Mouse (Mus musculus): ENCODE measurements at regions not wholly inside any gene's neighbourhood (a gene's known extent, or its start where the extent isn't known, plus 50 kb on each side); places are given as distances from the start of the nearest gene placed in this dataset.

- H3K27ac ChIP-seq (ENCODE audit: control insufficient read depth, insufficient read depth, low read depth, low read length): no peak overlapping the region
- no peak for TF ChIP-seq POLR2A (IDR thresholded peaks at IDR 0.05; ENCODE audit: control insufficient read depth, low read depth, low read length)
- TF ChIP-seq CTCF (IDR thresholded peaks at IDR 0.05; ENCODE audit: control insufficient read depth, insufficient read depth, insufficient replicate concordance, low read depth, low read length): no peak
- no peaks in the 10 kb centered on the region for H3K36me3 ChIP-seq (ENCODE audit: control insufficient read depth, insufficient read depth, low read length)
These were observed 67.5 kb upstream of the Tcf21 start for GRCm38 (mm10) chr10:22887451-22887850.

DNA sequence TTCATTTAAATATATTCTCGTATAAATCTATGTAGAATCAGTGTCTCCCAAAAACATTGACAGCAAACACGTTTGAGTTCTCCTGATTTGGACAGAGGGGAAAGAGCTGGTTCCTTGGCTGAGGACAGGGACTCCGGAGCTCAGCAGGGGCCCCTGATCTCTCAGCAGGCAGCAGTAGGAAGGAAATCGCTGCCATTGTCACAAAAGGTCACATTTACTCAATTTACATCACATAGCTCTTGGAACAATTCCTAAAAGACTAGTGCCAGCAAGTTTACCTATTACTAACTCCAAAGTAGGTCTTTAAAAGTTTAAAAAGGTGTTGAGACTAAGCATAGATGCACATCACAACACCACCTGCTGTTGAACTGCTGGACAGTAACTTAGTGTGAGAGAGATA, 59.7 kb upstream of the Tcf21 start:
- H3K4me3 ChIP-seq (ENCODE audit: control insufficient read depth, low read depth, low read length): no peak overlapping the region
- H3K4me1 ChIP-seq (ENCODE audit: control insufficient read depth, insufficient read depth, low read length): no peaks in the 10 kb centered on the region
- H3K27me3 ChIP-seq (ENCODE audit: control insufficient read depth, insufficient read depth, low read length): no peaks in the 10 kb centered on the region
- no peak overlapping the region for H3K27ac ChIP-seq (ENCODE audit: control insufficient read depth, insufficient read depth, low read depth, low read length)
- TF ChIP-seq POLR2A (IDR thresholded peaks at IDR 0.05; ENCODE audit: control insufficient read depth, low read depth, low read length) (no peak), CTCF (IDR thresholded peaks at IDR 0.05; ENCODE audit: control insufficient read depth, insufficient read depth, insufficient replicate concordance, low read depth, low read length) (no peak)
- H3K36me3 ChIP-seq (ENCODE audit: control insufficient read depth, insufficient read depth, low read length): no peaks in the 10 kb centered on the region

More at GRCm38 (mm10) chr10:22887451-22887850, 67.5 kb upstream of the Tcf21 start:
- no peaks in the 10 kb centered on the region for H3K4me1 ChIP-seq (ENCODE audit: control insufficient read depth, insufficient read depth, low read length)
- H3K4me3 ChIP-seq (ENCODE audit: control insufficient read depth, low read depth, low read length): no peak overlapping the region
- H3K27me3 ChIP-seq (ENCODE audit: control insufficient read depth, insufficient read depth, low read length): no peaks in the 10 kb centered on the region

DNA sequence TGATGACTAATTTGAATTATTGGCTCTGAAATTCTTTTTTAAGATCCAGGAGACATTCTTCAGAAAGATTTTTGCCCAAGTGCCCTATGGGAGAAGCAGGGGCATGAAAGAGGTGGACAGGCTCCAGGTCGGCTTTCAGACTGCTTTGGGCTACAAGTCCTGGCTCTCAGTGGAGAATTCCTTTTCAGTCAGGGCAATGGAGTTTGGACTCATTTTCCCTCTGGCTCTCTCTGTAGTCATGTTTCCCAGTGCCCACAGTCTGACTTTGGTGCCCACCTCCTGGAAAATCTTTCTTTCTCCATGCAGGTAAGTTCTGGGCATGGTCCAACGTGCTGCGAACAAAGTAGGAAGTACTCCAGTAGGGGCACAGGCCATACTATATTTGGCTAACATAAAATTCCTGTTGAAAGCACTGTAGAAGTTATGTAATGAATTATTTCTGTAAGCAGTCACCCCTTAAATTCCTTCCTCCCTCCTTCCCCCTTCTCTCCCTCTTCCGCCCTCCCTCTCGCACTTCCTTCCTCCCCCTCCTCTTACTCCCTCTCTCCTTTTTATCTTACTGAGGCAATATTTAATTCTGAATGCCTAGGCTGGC, 57.7 kb upstream of the Tcf21 start:
- Histone ChIP-seq H3K27ac (ENCODE audit: control insufficient read depth, insufficient read depth, low read depth, low read length) (no peak overlapping the region), H3K27me3 (ENCODE audit: control insufficient read depth, insufficient read depth, low read length) (no peaks in the 10 kb centered on the region), H3K36me3 (ENCODE audit: control insufficient read depth, insufficient read depth, low read length) (no peaks in the 10 kb centered on the region), H3K4me3 (ENCODE audit: control insufficient read depth, low read depth, low read length) (no peak overlapping the region), H3K4me1 (ENCODE audit: control insufficient read depth, insufficient read depth, low read length) (no peaks in the 10 kb centered on the region)
- TF ChIP-seq POLR2A (IDR thresholded peaks at IDR 0.05; ENCODE audit: control insufficient read depth, low read depth, low read length): no peak
- TF ChIP-seq CTCF (IDR thresholded peaks at IDR 0.05; ENCODE audit: control insufficient read depth, insufficient read depth, insufficient replicate concordance, low read depth, low read length): no peak

DNA sequence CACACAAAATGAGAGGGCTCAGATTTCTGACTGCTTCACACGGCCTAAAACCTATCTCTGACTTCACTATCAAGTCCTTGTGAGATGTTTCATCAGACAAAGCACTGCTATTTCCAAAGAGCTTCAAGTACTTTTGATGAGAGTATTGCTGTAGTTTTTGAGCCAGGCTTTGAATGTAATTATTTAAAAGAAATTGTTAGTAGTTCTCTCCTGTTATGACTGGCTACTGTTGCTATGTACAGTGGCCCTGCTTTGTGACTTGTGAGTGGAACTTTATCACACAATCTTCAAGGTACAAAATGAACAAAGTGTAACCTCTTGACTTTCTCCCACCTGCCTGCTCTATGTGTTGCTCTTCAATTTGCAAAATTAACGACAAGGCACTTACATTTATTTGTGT, 57.1 kb upstream of the Tcf21 start:
- no peak for TF ChIP-seq CTCF (IDR thresholded peaks at IDR 0.05; ENCODE audit: control insufficient read depth, insufficient read depth, insufficient replicate concordance, low read depth, low read length)
- no peak for TF ChIP-seq POLR2A (IDR thresholded peaks at IDR 0.05; ENCODE audit: control insufficient read depth, low read depth, low read length)
- Histone ChIP-seq H3K27ac (ENCODE audit: control insufficient read depth, insufficient read depth, low read depth, low read length) (no peak overlapping the region), H3K4me3 (ENCODE audit: control insufficient read depth, low read depth, low read length) (no peak overlapping the region), H3K27me3 (ENCODE audit: control insufficient read depth, insufficient read depth, low read length) (no peaks in the 10 kb centered on the region), H3K36me3 (ENCODE audit: control insufficient read depth, insufficient read depth, low read length) (no peaks in the 10 kb centered on the region), H3K4me1 (ENCODE audit: control insufficient read depth, insufficient read depth, low read length) (no peaks in the 10 kb centered on the region)

GRCm38 (mm10) chr10:22875675-22876074, 55.7 kb upstream of the Tcf21 start:
- no peaks in the 10 kb centered on the region for H3K27me3 ChIP-seq (ENCODE audit: control insufficient read depth, insufficient read depth, low read length)

DNA sequence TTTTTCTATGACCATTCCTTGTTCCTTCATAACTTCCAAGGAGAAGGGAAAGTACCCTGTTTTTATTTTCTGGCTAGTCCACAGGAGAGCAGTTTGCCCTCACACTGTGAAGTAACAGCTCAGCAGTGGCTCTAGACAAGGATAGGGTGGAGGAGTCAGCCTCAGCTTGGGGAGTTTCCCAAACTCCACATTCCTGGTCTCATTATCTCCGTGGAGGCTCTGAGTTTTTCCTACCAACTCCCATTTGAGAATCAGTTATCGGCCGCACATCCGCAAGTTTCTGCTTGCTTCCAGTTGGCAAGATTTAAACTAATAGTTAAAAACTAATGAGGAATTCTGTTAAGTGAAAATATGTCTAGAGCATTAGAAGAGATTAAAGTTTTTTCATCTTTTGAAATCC, 55.2 kb upstream of the Tcf21 start:
- TF ChIP-seq POLR2A (IDR thresholded peaks at IDR 0.05; ENCODE audit: control insufficient read depth, low read depth, low read length) (no peak), CTCF (IDR thresholded peaks at IDR 0.05; ENCODE audit: control insufficient read depth, insufficient read depth, insufficient replicate concordance, low read depth, low read length) (no peak)
- Histone ChIP-seq H3K27ac (ENCODE audit: control insufficient read depth, insufficient read depth, low read depth, low read length) (no peak overlapping the region; the same call in 1 of the 2 replicates), H3K4me1 (ENCODE audit: control insufficient read depth, insufficient read depth, low read length) (no peaks in the 10 kb centered on the region), H3K27me3 (ENCODE audit: control insufficient read depth, insufficient read depth, low read length) (no peaks in the 10 kb centered on the region), H3K36me3 (ENCODE audit: control insufficient read depth, insufficient read depth, low read length) (no peaks in the 10 kb centered on the region), H3K4me3 (ENCODE audit: control insufficient read depth, low read depth, low read length) (no peak overlapping the region)

More at GRCm38 (mm10) chr10:22875675-22876074, 55.7 kb upstream of the Tcf21 start:
- peak overlapping the region; percentile 39; the same call in 1 of the 2 replicates for H3K27ac ChIP-seq (ENCODE audit: control insufficient read depth, insufficient read depth, low read depth, low read length)
- TF ChIP-seq CTCF (IDR thresholded peaks at IDR 0.05; ENCODE audit: control insufficient read depth, insufficient read depth, insufficient replicate concordance, low read depth, low read length) (no peak), POLR2A (IDR thresholded peaks at IDR 0.05; ENCODE audit: control insufficient read depth, low read depth, low read length) (no peak)
- no peak overlapping the region for H3K4me3 ChIP-seq (ENCODE audit: control insufficient read depth, low read depth, low read length)
- H3K36me3 ChIP-seq (ENCODE audit: control insufficient read depth, insufficient read depth, low read length): no peaks in the 10 kb centered on the region
- H3K4me1 ChIP-seq (ENCODE audit: control insufficient read depth, insufficient read depth, low read length): no peaks in the 10 kb centered on the region
